Mouse (Mus musculus): ENCODE data around the gene Plcb1.

DNA sequence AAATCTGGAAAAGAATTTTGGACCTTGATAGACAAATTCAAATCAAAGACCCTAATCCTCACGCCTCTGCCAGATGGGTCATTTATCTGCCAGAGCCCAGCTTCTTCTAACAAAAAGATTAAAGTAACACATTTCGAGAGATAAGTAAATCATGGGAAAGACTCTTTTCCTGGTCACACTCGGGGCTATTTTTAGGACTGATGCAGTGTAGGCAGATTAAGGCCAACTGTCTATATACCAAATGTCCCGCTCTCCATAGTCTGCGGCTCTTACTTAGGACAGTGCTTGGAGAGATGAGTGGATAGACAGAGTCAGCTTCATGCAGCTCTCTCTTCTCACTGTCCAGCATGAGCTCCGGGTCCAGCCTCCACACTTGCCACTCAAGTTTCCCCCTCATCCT lies 493.2 kb downstream of the Plcb1 start:
- no peak for TF ChIP-seq CTCF (IDR thresholded peaks at IDR 0.05; ENCODE audit: extremely low read depth, insufficient read depth, low read length)
- no peak for TF ChIP-seq POLR2A (IDR thresholded peaks at IDR 0.05; ENCODE audit: extremely low read depth, insufficient read depth, low read length)
